Mouse (Mus musculus) megakaryocyte, embryonic 14.5 days (primary cell): ENCODE data around the gene Gm37240.

Source experiments
- FLI1 ChIP-seq: IDR thresholded peaks from 2 replicates; pipeline ENCODE4 v1.6.1; 2012; ENCODE audit warnings: low read length, inconsistent platforms, mixed read lengths
- GATA1 ChIP-seq: IDR thresholded peaks from 3 replicates; pipeline ENCODE4 v1.6.1; 2012; ENCODE audit warnings: mixed read lengths, low read length, inconsistent platforms, borderline replicate concordance

DNA sequence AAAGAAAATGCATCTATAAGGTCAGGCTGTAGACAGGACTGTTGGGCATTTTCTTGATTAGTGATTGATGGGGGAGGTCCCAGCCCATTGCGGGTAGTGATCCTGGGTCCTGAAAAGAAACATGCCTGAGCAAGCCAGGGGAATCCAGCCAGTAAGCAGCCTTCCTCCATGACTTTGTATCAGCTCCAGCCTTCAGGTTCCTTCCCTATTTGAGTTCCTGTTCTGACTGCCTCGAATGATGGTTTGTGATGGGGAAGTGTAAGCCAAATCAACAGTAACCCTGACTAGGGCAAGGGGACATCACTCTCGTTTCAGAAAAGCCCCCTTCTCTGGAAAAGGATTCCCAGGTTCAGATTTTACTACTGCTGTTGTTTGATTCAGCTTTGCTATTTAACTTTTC is 344.6 kb downstream of the Gm37240 start:
- no peak for TF ChIP-seq GATA1
- no peak for TF ChIP-seq FLI1
